Mouse (Mus musculus): ENCODE results near the gene Agtpbp1.

DNA sequence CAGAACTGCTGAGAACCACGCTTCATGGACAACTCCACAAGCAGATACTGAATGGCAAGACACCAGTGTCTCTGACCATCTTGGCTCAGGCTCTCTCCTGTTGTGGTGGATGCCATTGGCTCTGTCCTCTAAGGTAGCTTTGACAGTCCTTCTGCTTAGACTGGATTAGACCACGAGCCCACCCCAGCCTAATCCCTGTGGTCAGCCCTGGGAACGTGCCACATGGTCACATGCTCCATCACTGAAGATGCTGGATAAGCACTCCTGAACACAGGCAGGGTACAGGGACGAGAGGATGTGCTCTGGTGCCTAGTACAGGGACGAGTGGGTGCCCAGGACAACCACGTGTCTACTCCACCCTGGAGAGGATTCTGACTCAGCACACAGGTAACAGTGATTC, 140.7 kb downstream of the Agtpbp1 start:
- no peak for TF ChIP-seq MAFK (IDR thresholded peaks at IDR 0.05; ENCODE audit: insufficient read depth, low read depth, low read length)
- TF ChIP-seq ZNF384 (IDR thresholded peaks at IDR 0.05; ENCODE audit: low read depth, low read length), result no peak
- no peak for TF ChIP-seq HCFC1 (IDR thresholded peaks at IDR 0.05; ENCODE audit: borderline replicate concordance, insufficient read depth, low read length)
- TF ChIP-seq CHD2 (IDR thresholded peaks at IDR 0.05; ENCODE audit: low read depth, low read length), result no peak
